Mouse (Mus musculus): ENCODE data around the gene Adcy9. TPM values are rescaled to one million over a fixed set of nuclear protein-coding genes. Genes with fewer than 3 reads are reported as not detected.

The Adcy9 gene
- total and polyA plus RNA-seq, 2 experiments from 2014 or later, result 1.8 to 19.0 TPM

- Histone ChIP-seq H3K4me2 (ENCODE audit: low read depth, low read length) (no peak overlapping the region), H3K4me1 (ENCODE audit: control insufficient read depth, insufficient read depth) (peaks cover 12% of the 10 kb centered on the region; the same call in 1 of the 2 replicates), H3K9ac (replicated peaks; ENCODE audit: low read depth, low read length) (no peak overlapping the region), H3K27ac (ENCODE audit: low read depth) (no peak overlapping the region), H3K4me3 (ENCODE audit: low read depth, low read length) (no peak overlapping the region), H3K36me3 (replicated peaks; ENCODE audit: control insufficient read depth, insufficient read depth, low read length) (no peaks in the 10 kb centered on the region), H3K27me3 (ENCODE audit: control insufficient read depth, insufficient read depth, low read length) (no peaks in the 10 kb centered on the region), H3K9me3 (replicated peaks; ENCODE audit: control insufficient read depth, low read length) (no peaks in the 10 kb centered on the region)
- ATAC-seq (ENCODE audit: insufficient read depth, low read depth), result no peak
- DNase-seq (ENCODE audit: low spot score), result no peak
- TF ChIP-seq EP300 (IDR thresholded peaks at IDR 0.05; ENCODE audit: low read depth) (no peak), CTCF (IDR thresholded peaks at IDR 0.05; ENCODE audit: low read depth) (no peak)
Observed at GRCm38 (mm10) chr16:4327081-4327480, 93.2 kb downstream of the Adcy9 start.

GRCm38 (mm10) chr16:4325801-4326200, 94.5 kb downstream of the Adcy9 start:
- ATAC-seq (ENCODE audit: insufficient read depth, low read depth), result no peak
- Histone ChIP-seq H3K9ac (replicated peaks; ENCODE audit: low read depth, low read length) (no peak overlapping the region), H3K27ac (ENCODE audit: low read depth) (no peak overlapping the region), H3K9me3 (replicated peaks; ENCODE audit: control insufficient read depth, low read length) (no peaks in the 10 kb centered on the region), H3K4me3 (ENCODE audit: low read depth, low read length) (no peak overlapping the region), H3K36me3 (replicated peaks; ENCODE audit: control insufficient read depth, insufficient read depth, low read length) (no peaks in the 10 kb centered on the region), H3K27me3 (ENCODE audit: control insufficient read depth, insufficient read depth, low read length) (no peaks in the 10 kb centered on the region), H3K4me2 (ENCODE audit: low read depth, low read length) (no peak overlapping the region), H3K4me1 (ENCODE audit: control insufficient read depth, insufficient read depth) (peaks cover 12% of the 10 kb centered on the region; the same call in 1 of the 2 replicates)
- TF ChIP-seq CTCF (IDR thresholded peaks at IDR 0.05; ENCODE audit: low read depth) (no peak), EP300 (IDR thresholded peaks at IDR 0.05; ENCODE audit: low read depth) (no peak)
- DNase-seq (ENCODE audit: low spot score), result no peak
- 59% methylated on average over 2 of the region's 2 CpGs for WGBS

- no peak overlapping the region for H3K27ac ChIP-seq (ENCODE audit: low read depth)
- no peak for TF ChIP-seq CTCF (IDR thresholded peaks at IDR 0.05; ENCODE audit: low read depth)
- no peak for TF ChIP-seq EP300 (IDR thresholded peaks at IDR 0.05; ENCODE audit: low read depth)
- H3K9me3 ChIP-seq (replicated peaks; ENCODE audit: control insufficient read depth, low read length), result no peaks in the 10 kb centered on the region
- H3K4me1 ChIP-seq (ENCODE audit: control insufficient read depth, insufficient read depth), result peaks cover 12% of the 10 kb centered on the region; the same call in 1 of the 2 replicates
- no peak overlapping the region for H3K9ac ChIP-seq (replicated peaks; ENCODE audit: low read depth, low read length)
- H3K4me3 ChIP-seq (ENCODE audit: low read depth, low read length), result no peak overlapping the region
- no peaks in the 10 kb centered on the region for H3K27me3 ChIP-seq (ENCODE audit: control insufficient read depth, insufficient read depth, low read length)
- DNase-seq (ENCODE audit: low spot score) (no peak), ATAC-seq (ENCODE audit: insufficient read depth, low read depth) (no peak)
- no peaks in the 10 kb centered on the region for H3K36me3 ChIP-seq (replicated peaks; ENCODE audit: control insufficient read depth, insufficient read depth, low read length)
- H3K4me2 ChIP-seq (ENCODE audit: low read depth, low read length), result no peak overlapping the region
Observed at GRCm38 (mm10) chr16:4324967-4325366, 95.3 kb downstream of the Adcy9 start.

- no peaks in the 10 kb centered on the region for H3K36me3 ChIP-seq (replicated peaks; ENCODE audit: control insufficient read depth, insufficient read depth, low read length)
- H3K4me3 ChIP-seq (ENCODE audit: low read depth, low read length), result no peak overlapping the region
- no peak overlapping the region for H3K4me2 ChIP-seq (ENCODE audit: low read depth, low read length)
- H3K4me1 ChIP-seq (ENCODE audit: control insufficient read depth, insufficient read depth), result no peaks in the 10 kb centered on the region
- H3K9me3 ChIP-seq (replicated peaks; ENCODE audit: control insufficient read depth, low read length), result no peaks in the 10 kb centered on the region
- no peak overlapping the region for H3K27ac ChIP-seq (ENCODE audit: low read depth)
- 71% methylated on average over 3 of the region's 3 CpGs for WGBS
- TF ChIP-seq EP300 (IDR thresholded peaks at IDR 0.05; ENCODE audit: low read depth) (no peak), CTCF (IDR thresholded peaks at IDR 0.05; ENCODE audit: low read depth) (no peak)
- ATAC-seq (ENCODE audit: insufficient read depth, low read depth), result no peak
- H3K9ac ChIP-seq (replicated peaks; ENCODE audit: low read depth, low read length), result no peak overlapping the region
- no peaks in the 10 kb centered on the region for H3K27me3 ChIP-seq (ENCODE audit: control insufficient read depth, insufficient read depth, low read length)
- DNase-seq (ENCODE audit: low spot score), result no peak
Observed at GRCm38 (mm10) chr16:4320856-4321255, 99.4 kb downstream of the Adcy9 start.

- Histone ChIP-seq H3K9ac (replicated peaks; ENCODE audit: low read depth, low read length) (no peak overlapping the region), H3K27me3 (ENCODE audit: control insufficient read depth, insufficient read depth, low read length) (no peaks in the 10 kb centered on the region), H3K4me2 (ENCODE audit: low read depth, low read length) (no peak overlapping the region), H3K36me3 (replicated peaks; ENCODE audit: control insufficient read depth, insufficient read depth, low read length) (no peaks in the 10 kb centered on the region), H3K4me1 (ENCODE audit: control insufficient read depth, insufficient read depth) (no peaks in the 10 kb centered on the region), H3K27ac (ENCODE audit: low read depth) (no peak overlapping the region), H3K4me3 (ENCODE audit: low read depth, low read length) (no peak overlapping the region), H3K9me3 (replicated peaks; ENCODE audit: control insufficient read depth, low read length) (no peaks in the 10 kb centered on the region)
- TF ChIP-seq EP300 (IDR thresholded peaks at IDR 0.05; ENCODE audit: low read depth), result no peak
- no peak for TF ChIP-seq CTCF (IDR thresholded peaks at IDR 0.05; ENCODE audit: low read depth)
- DNase-seq (ENCODE audit: low spot score) (no peak), ATAC-seq (ENCODE audit: insufficient read depth, low read depth) (no peak)
- 73% methylated on average over 6 of the region's 6 CpGs for WGBS
Observed at GRCm38 (mm10) chr16:4318001-4318526, 102.2 kb downstream of the Adcy9 start.

- Histone ChIP-seq H3K27ac (ENCODE audit: low read depth) (no peak overlapping the region), H3K4me3 (ENCODE audit: low read depth, low read length) (no peak overlapping the region), H3K36me3 (replicated peaks; ENCODE audit: control insufficient read depth, insufficient read depth, low read length) (no peaks in the 10 kb centered on the region), H3K27me3 (ENCODE audit: control insufficient read depth, insufficient read depth, low read length) (no peaks in the 10 kb centered on the region), H3K4me2 (ENCODE audit: low read depth, low read length) (no peak overlapping the region), H3K4me1 (ENCODE audit: control insufficient read depth, insufficient read depth) (no peaks in the 10 kb centered on the region), H3K9ac (replicated peaks; ENCODE audit: low read depth, low read length) (no peak overlapping the region), H3K9me3 (replicated peaks; ENCODE audit: control insufficient read depth, low read length) (no peaks in the 10 kb centered on the region)
- peak; percentile 86 for ATAC-seq (ENCODE audit: insufficient read depth, low read depth)
- DNase-seq (ENCODE audit: low spot score), result peak; percentile 86
- 25% methylated on average over 3 of the region's 3 CpGs for WGBS
- TF ChIP-seq CTCF (IDR thresholded peaks at IDR 0.05; ENCODE audit: low read depth), result peak; percentile 100
- TF ChIP-seq EP300 (IDR thresholded peaks at IDR 0.05; ENCODE audit: low read depth), result no peak
Observed at GRCm38 (mm10) chr16:4316094-4316474, 104.2 kb downstream of the Adcy9 start.
